Mouse (Mus musculus): ENCODE results near the gene E4f1.
A peak's percentile ranks its signal among the peaks of the same experiment; 100 is the strongest.
"Not testable (repeated sequence)": the region's sequence is repeated elsewhere in the genome, so short reads cannot be mapped to it uniquely, and the experiment has no call there.

E4f1 gene

DNA sequence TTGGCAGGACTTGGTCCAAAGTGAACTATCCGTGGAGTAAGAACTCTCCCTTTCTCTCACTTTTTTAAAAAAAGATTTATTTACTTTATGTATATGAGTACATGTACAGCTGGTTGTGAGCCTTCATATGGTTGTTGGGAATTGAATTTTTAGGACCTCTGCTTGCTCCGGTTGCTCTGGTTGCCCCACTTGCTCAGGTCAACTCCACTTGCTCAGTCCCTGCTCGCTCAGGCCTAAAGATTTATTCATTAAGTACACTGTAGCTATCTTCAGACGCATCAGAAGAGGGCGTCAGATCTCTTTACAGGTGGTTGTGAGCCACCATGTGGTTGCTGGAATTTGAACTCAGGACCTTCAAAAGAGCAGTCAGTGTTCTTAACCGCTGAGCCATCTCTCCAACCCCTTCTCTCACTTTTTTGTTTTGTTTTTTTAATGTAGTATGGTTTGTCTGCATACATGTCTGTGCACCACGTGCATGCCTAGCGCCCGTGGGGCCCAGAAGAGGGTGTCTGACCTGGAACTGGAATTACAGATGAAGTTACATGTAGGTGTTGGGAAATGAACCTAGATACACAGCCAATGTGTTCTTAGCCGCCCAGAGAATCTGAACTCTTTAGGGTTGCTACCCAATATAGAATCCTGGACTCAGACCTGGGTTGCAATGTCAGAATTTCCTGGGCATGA lies 14.4 kb downstream of the E4f1 start:
- peak; percentile 37 for DNase-seq (ENCODE audit: low read depth)

DNA sequence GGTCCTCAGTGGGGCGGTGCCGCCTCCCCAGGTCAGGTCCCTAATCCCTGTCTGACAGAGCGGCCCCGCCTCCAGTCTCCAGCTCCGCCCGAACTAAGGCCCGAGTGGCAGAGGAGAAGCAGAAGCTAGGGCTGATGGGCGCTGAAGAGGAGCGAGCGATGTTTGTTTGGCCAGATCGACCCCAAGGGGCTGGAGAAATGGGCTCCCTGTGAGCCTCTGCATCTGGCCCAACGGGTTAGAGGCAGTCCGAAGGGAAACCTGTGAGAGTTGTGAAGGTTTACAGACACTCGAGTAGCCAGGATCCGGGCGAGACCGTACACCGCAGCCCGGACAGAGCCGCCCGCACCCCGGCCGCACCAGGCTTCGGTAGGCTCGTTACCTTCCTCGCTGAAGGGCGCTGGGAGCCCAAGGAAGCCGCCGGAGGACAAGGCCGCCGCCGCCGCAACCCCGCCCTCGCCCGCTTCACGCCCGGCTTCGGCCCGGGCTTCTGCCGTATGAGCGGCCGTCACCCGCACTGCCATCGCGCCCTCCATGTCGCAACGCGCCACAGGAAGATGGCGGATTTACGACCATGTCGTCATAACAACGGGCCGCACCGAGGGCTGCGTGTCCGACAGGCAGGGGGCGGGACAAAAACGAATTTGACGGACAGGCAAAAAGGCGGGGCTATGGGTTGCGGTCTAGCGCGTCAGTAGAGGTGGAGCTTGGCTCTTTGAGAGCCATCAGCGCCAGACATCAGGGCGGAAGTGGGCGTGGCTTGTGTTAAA lies 15.2 kb downstream of the E4f1 start:
- peak; percentile 100 for DNase-seq (ENCODE audit: low read depth)

DNA sequence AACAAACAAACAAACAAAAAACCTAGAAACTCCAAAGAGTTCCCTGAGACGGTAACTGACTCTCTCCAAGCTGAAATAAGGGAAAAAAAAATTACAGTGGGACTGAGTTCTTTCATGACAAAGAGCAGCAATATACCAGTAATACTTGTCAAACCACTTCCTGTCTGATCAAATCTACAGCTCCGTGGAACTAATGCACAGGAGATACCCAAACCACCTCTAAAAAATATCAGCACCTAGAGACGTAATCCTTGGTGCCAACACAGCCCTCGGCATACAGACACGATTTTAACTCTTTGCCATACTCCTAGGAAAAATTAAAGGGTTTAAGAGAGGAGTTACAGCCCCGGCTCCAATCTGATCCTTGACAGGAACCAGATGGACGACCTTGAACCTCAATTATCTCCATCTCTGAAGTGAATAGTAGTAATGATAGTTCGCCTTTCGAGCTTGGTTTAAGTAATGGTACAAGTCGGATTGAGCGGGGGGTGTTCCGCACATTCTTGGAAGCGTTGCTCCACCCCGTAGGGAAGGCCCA lies 15.8 kb downstream of the E4f1 start:
- DNase-seq (ENCODE audit: low read depth), result no peak

DNA sequence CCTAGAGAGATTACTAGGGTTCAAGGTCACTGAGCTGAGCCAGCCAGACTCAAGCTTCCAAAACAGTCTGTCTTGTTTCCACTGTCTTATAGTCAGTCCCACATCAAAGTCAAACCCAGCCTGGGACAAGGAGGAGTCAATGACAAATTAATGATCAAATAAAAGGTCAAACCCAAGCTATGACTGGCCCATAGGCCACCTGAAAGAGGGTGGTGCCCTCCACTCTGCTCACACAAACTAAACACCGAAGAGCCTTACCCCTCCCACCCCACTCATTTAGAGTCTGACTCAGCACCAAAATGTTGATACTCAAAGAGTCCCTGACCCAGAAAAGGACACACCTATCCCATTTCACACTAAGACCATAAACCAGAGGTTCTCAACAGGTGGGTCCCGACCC lies 16.7 kb downstream of the E4f1 start:
- DNase-seq (ENCODE audit: low read depth), result no peak

DNA sequence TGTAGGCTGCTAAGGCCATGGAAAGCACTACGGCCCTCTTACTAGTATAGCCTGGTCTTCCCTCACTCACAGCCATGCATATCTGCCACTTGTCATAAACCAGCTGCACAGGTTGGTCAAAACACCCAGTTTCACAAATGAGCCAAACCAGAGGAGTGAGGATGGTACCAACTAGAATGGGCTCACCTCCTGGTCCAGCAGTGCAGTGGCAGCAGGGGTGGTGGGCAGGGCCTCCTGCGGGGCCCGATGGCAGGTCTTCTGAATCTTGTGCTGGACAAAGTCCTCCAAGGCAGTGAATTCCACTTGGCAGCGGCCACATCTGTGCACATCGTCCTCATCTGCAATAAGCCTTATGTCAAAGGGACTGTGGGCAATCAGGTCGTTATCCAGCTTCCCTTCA lies 18.9 kb downstream of the E4f1 start:
- DNase-seq (ENCODE audit: low read depth), result no peak

DNA sequence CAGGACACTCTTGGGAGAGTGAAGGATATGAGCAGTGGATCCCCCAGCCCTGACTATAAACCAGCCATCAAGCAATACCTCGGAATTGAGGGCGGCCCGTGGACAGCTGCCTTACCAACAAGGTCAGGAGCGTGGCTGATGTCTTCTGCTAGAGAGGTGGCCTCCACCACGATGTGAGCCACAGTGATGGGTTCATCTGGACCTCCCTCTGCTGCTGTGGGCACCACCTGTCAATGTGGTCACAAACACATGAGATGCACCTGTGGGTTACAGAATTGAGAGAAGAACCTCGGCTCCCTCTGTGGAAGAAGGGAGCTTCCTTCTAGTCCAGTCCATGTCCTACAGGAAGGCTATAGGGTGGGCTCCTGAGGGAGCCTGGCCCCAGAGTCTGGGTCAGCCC lies 20.6 kb downstream of the E4f1 start:
- DNase-seq (ENCODE audit: low read depth), result no peak

DNA sequence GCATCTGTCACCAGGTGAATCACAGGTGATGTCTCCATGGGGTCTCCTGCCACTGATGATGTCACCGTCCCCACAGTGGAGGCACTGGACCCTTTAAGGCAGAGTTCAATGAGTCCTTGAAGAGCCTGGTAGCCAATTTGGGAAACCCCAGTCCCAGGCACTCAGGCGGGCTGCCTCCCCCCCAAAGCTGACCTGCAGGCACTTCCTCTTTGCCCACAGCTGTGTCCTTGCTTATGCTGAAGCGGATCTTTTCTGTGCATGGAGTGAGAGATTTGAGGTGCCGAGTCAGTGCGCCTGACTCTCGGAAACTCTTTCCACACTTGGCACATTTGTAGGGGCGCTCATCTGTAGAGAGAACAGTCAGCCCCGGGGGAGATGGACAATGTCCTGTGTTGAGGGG lies 23.5 kb downstream of the E4f1 start:
- DNase-seq (ENCODE audit: low read depth), result no peak

DNA sequence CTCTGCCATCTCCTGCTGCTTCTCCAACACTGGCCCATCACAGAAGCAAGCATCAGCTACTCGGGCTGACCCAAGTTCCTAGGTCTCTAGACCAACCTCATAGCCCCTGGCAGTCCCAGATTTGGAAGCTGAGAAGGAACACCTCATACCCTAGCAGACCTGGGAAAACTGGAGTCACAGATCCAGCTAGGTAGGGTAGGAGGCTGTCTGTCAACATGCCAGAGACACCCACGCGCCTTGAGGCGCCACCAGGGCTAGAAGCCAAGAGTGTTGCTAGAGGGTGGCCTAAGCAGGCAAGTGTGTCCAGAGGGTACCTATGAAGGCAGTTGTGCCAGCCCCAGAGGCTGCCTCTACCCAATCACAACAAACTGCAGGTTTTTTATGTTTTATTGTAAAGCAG lies 26.7 kb downstream of the E4f1 start:
- DNase-seq (ENCODE audit: low read depth), result no peak

DNA sequence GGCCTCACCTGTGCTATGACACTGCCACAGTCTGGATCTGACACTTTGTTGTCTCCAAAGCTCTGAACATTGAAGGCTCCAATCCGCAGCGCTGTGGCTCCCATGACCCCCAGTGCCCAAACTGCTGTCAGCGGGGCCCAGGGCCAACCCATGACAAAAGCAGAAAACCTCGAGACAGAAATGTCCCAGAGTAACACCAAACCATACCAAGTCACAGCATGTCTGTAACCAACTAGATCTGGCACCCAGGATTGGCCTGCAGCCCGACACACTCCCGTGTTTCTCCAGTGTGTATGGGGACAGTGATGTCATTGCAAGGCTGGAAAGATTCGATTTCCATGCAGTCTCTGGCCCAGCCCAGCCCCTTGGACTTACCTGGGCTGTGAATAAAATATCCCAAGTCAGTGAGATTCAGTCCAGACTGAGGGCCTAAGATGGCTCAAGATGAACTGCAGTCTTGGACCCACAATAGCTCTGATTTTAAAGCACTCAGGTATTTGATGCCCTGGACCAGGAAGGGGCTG lies 27.4 kb downstream of the E4f1 start, which contains the start of gene Dnase1l2:
Gene Dnase1l2, minus strand, starts transcription at position 474 of the 524 bp plus-strand sequence.
- DNase-seq (ENCODE audit: low read depth), result no peak

DNA sequence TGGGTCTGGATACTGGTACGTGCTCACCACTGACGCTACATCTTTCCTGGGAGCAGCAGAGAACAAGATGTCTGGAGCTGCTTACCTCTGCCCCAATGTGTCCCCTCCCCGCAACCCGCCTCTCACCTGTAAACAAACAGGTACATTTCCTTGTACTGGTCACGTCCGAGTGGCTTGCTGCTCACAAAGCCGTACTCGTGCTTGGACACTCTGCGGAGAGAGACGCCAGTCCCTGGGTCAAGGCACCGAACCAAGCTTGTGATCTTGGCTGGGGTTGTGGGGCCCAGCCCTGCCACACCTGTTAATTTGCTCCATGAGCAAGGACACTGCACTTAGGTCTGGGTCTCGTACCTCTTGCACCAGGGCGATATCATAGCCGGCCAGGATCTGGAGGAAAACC lies 28.0 kb downstream of the E4f1 start:
- no peak for DNase-seq (ENCODE audit: low read depth)

DNA sequence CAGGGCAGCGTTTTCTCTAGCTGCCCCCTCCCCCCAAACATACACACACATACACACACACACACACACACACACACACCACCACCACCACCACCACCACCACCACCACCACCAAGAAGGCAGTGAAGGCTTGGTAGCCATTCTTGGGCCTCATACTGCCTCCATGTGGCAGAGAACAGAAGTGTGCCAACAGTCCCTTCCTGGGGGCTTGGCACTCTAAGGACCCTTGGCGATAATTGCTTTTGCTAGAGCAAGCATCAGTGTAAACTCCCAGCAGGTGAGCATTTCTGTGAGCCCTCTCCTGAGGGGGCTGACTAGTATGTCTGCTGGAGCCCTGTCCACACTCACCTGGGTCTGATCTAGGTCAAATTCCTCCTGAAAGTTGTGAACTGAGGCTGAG lies 29.0 kb downstream of the E4f1 start:
- DNase-seq (ENCODE audit: low read depth), result peak; percentile 39

DNA sequence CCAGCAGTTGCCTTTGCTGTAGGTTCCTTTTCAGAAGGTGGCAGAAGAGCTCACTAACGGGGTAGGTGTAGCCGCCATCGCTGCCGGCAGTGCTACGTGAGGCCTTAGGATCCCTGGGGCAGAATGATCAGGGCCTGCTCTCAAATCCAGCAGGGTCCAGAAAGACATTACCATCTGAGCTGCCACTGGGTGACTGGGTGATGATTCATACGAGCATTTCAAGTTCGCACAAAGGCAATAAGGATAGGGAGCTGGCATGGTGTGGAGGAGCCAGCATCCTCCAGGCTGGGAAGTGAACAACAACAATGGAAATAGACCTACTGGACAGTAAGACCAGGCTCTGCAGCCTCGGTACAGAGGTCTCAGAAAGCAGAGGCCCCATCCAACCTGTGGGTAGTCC lies 29.7 kb downstream of the E4f1 start:
- DNase-seq (ENCODE audit: low read depth), result no peak

DNA sequence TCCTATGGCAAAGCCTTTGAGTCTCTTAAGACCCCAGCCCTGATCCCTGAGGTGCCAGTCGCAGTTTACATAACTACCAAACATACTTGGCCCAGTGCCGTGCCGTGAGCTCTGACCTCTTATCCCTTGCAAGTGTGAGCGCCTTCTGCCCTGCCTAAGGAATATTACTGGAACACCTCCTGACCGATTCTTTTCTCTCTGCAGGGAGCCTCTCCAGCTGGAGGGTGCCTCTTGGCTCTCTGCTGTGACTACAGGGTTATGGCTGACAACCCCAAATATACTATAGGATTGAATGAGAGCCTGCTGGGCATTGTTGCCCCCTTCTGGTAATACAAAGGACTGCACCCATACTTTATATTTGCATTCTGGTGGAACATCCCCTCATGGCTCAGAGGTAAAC lies 33.1 kb downstream of the E4f1 start:
- DNase-seq (ENCODE audit: low read depth), result peak; percentile 69

DNA sequence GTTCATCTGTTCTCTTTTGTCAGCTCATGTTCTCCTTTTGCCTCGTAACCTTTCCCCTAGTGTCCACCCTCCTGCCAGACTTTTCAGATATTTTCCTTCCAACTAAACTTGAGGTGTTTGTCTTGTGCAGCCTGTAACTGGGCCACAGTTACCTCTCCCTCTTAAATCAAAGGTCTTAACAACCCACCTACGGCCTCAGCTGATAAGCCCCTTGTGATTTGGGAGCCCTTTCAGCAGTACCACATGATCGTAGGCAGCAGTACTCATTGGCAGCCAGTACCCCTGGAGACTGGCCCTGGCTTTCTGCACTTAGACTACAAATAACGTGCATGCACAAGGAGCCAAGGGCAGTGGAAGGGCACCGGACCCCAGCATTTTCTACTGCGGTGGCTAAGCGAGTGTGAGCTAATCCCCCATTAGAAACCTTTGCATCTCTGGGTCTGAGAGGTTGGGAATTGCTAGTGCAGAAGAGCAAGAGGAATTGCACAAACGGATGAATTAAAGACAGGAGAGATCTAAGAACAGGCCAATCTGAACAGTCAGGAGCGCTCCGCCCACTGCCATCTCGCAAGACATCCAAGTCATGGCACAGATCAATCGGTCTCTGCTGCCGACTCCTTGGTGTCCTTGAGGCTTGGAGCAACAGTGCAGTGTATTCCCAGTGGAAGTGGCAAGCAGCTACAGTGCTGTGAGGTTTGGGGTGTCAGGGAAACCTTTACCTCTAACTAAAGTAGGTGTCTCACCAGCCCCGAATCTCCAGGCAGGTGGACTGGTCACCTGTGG lies 40.7 kb downstream of the E4f1 start:
- no peak for DNase-seq (ENCODE audit: low read depth)

DNA sequence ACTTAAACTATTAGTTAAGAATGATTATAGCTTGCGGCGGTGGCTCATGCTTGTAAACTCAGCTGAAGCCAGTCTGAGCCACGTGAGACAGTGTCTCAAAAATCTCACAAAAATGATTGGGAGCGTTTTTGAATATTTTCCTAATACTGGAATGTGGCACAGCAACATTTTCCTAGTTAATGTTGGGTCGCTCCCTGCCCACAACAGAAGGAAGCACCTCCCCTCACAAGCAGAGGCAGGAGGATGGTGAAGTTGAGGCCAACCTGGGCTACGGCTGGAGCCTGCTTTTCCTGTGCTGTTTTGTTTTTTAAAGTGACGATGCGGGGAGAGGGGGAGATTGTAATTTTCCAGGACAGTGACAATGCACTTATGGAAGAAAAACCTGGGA lies 42.9 kb downstream of the E4f1 start:
- peak; percentile 43 for DNase-seq (ENCODE audit: low read depth)

DNA sequence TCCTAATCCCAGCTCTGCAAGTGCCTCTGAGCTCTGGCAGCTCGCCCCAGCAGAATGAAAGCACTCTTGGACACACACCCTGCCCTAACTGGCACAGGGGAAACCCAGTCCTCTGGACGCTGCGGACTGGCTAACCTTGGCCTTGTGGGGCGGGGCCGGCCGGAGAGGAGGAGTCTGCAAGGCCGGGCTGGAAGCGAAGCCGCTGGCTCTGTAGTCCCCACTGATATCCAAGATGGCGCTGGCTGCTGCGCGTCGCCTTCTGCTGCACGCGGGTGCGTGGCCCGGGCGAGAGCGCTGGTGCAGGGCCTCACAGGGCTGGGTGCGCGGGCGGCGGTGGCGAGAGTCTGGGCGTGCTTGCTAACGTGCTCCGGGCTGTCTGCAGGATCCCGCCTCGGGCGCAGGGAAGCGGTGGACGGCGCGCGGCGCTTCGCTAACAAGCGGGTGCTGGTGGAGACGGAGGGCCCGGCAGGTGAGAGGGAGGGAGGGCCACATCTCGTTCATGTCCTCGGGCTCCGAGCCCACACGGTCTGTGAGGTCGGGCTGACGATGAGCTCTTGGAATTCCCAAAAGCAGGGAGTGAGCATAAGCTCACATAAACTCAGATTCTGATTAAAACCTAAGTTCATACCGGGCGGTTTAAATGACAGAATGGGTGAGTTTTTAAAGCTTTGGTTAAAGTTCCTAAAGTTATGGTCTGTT lies 43.5 kb downstream of the E4f1 start, which contains the start of gene Eci1:
Gene Eci1, plus strand, starts transcription at position 171 of the 699 bp plus-strand sequence.
- peak; percentile 96 for DNase-seq (ENCODE audit: low read depth)

DNA sequence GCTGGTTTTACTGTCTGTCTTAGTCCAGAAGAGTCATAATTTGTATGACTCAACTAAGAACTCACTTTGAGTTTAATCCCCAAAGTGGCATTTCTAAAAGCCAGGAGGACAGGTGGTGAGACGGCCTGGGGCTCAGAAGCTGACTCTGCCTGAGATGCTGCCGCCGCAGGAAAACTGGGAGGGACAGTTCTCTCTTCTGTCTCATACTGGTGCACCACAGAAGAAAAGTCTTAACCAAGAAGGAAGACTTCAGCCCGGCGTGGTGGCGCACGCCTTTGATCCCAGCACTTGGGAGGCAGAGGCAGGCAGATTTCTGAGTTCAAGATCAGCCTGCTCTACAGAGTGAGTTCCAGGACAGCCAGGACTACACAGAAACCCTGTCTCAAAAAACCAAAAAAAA lies 44.2 kb downstream of the E4f1 start:
- DNase-seq (ENCODE audit: low read depth), result no peak

DNA sequence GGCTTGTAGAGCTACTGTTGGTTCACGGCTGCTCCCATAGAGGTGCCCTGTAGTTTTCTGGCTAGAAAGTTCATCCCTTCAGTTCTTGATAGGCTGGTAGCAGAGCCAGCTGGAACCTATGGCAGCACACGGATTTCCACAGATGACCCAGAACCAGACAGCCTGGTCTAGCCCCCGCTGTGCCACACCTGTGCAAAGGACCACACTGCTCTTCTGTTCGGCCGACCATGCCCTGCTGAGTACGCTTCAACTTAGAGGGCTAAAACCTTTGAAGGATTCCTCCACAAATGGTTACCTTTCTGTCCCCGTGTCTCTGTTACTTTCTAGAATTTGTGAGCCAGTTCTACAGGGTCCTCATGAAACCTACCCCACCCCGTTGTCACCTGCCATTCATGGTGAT lies 44.8 kb downstream of the E4f1 start:
- DNase-seq (ENCODE audit: low read depth), result not testable (repeated sequence)

DNA sequence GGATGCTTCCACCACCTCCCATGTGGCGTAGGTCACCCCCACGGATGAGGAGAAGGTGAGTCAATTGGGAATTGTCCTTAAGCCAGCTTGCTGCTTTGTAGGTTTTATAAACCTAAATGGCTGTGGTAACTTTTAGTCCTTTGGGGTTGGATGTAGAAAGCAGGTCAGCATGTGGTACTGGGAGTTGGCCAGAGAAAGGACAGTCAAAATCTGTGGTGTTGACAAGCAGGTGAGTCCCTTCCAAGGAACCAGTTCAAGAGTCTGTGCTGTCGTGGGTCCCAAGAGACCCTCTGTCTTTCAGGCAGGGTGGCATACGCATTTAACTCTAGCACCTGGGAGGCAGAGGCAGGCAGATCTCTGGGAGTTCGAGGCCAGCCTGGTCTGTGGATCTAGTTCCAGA lies 45.6 kb downstream of the E4f1 start:
- DNase-seq (ENCODE audit: low read depth), result no peak

DNA sequence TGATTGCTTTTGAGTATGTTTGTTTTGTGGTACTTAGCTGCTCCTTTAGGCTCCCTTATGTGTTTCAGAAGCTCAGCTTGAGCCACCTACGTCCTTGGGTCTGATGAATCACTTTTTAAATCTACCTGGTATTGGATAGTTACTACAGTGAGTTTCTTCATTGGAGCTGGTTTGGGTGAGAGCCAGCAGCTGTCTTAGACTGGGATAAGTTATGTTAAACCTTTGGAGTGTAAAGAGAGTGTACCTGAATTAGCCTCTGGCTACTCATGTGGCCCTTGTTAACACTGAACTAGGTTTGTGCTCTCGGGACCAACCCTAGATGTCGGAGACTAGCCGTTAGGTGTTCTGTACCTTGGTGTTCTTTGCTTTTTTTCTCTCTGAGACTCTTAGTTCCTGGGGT lies 47.0 kb downstream of the E4f1 start:
- DNase-seq (ENCODE audit: low read depth), result no peak

DNA sequence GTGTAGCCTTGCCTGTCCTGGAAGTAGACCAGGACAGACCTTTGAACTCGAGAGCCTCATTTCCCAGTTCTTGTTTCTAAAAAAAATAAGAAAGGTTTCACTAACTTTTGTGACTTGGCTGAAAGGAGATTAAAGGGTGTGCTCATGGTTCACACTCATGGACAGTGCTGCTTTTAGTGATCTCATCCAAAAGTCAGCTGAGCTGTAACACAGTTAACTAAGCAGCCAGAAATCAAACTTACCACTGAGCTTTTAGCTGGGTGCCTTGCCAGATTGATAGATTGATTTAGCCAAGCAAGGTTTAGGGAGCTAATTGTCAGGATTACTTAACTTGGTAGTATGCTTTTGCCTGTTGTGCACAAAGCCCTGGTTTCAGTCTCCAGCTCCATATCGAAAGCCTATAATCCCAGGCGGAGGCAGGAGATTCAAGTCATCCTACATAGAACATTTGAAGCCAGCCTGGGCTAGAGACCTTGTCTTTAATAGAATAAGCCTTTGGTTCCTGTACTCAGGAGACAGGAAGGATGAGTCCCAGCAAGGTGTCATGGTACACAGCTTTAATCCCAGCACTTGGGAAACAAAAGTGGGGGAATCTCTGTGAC lies 54.0 kb downstream of the E4f1 start:
- DNase-seq (ENCODE audit: low read depth), result no peak

Data from 416B (cell line).